Mouse (Mus musculus) CH12.LX (cell line): ENCODE measurements around the gene Frmd4a. TPM values are rescaled to one million over a fixed set of nuclear protein-coding genes. Genes with fewer than 3 reads are reported as not detected.

Source experiments
- DNase-seq: peaks from one replicate; pipeline ENCODE4 v3.0.0-alpha.2; 2013; ENCODE audit errors: extremely low read depth
- H3K27ac ChIP-seq: 2 replicates; pipeline ENCODE4 v1.5.1; 2012; ENCODE audit warnings: low read depth, mild to moderate bottlenecking, control low read depth, moderate library complexity; ENCODE audit not compliant: insufficient read depth
- H3K27me3 ChIP-seq: replicated peaks from 2 replicates; pipeline ENCODE3; 2012; ENCODE audit warnings: inconsistent platforms
- H3K36me3 ChIP-seq, 2 experiments: replicated peaks in 1 of 2; 2 replicates each; pipeline versions ENCODE3 to v1.6.1; 2012; ENCODE audit warnings: inconsistent platforms in 1 of 2, low read length in 1 of 2, mild to moderate bottlenecking in 1 of 2, mixed read lengths in 1 of 2, moderate library complexity in 1 of 2; ENCODE audit not compliant: control insufficient read depth in 1 of 2, insufficient read depth in 1 of 2
- H3K4me1 ChIP-seq, 2 experiments: 2 replicates each; pipeline ENCODE4 v1.6.1; 2012; ENCODE audit warnings: inconsistent platforms in 1 of 2, moderate library complexity in 1 of 2; ENCODE audit not compliant: insufficient read depth in 2 of 2, control insufficient read depth in 1 of 2
- H3K4me2 ChIP-seq: 2 replicates; pipeline ENCODE4 v1.6.1; 2012; ENCODE audit warnings: low read depth, mild to moderate bottlenecking, control low read depth; ENCODE audit not compliant: poor library complexity, insufficient read depth, severe bottlenecking
- H3K4me3 ChIP-seq, 3 experiments: fragments of 150-350 bp in 1 of 3; sonication (generic) in 1 of 3; replicated peaks in 1 of 3; 2 replicates each; pipeline versions ENCODE3 to v1.5.1; 2011 to 2012; ENCODE audit warnings: low read depth in 2 of 3, low read length in 2 of 3, mild to moderate bottlenecking in 2 of 3, moderate library complexity in 2 of 3, control low read depth in 1 of 3, improper control_type of control experiment in 1 of 3, inconsistent platforms in 1 of 3, mixed read lengths in 1 of 3; ENCODE audit not compliant: poor library complexity in 1 of 3
- H3K79me2 ChIP-seq: replicated peaks from 2 replicates; pipeline ENCODE4 v1.6.1; 2012; ENCODE audit warnings: mild to moderate bottlenecking, moderate library complexity; ENCODE audit not compliant: control insufficient read depth, poor library complexity, insufficient read depth, severe bottlenecking; ENCODE audit errors: extremely low read depth
- H3K9ac ChIP-seq: 2 replicates; pipeline ENCODE4 v1.6.1; 2012; ENCODE audit warnings: low read depth, mild to moderate bottlenecking, control low read depth, moderate library complexity; ENCODE audit not compliant: insufficient read depth
- H3K9me3 ChIP-seq: replicated peaks from 2 replicates; pipeline ENCODE3; 2012; ENCODE audit warnings: low read length, inconsistent platforms, mixed read lengths
- BHLHE40 ChIP-seq: IDR thresholded peaks from 2 replicates; pipeline ENCODE4 v1.6.1; 2011; ENCODE audit warnings: mild to moderate bottlenecking, low read depth, low read length, improper control_type of control experiment
- CHD2 ChIP-seq: IDR thresholded peaks from 2 replicates; pipeline ENCODE4 v1.6.1; 2011; ENCODE audit warnings: low read length, improper control_type of control experiment
- ELF1 ChIP-seq: IDR thresholded peaks from 2 replicates; pipeline ENCODE4 v1.6.1; 2014; ENCODE audit warnings: low read depth, mild to moderate bottlenecking, inconsistent platforms, low read length, improper control_type of control experiment
- ETS1 ChIP-seq: conservative IDR thresholded peaks from 2 replicates; pipeline ENCODE4 v1.6.1; 2012; ENCODE audit warnings: low read depth, mild to moderate bottlenecking, inconsistent platforms, low read length, improper control_type of control experiment, moderate library complexity
- HCFC1 ChIP-seq: IDR thresholded peaks from 2 replicates; pipeline ENCODE4 v1.6.1; 2012; ENCODE audit warnings: low read depth, mild to moderate bottlenecking, inconsistent platforms, low read length, improper control_type of control experiment
- IRF4 ChIP-seq: IDR thresholded peaks from 2 replicates; pipeline ENCODE4 v1.6.1; 2014; ENCODE audit warnings: low read depth, mild to moderate bottlenecking, inconsistent platforms, low read length, improper control_type of control experiment
- JUND ChIP-seq: conservative IDR thresholded peaks from 2 replicates; pipeline ENCODE4 v1.6.1; 2011; ENCODE audit warnings: low read depth, low read length, improper control_type of control experiment
- KAT2A ChIP-seq: IDR thresholded peaks from 2 replicates; pipeline ENCODE4 v1.6.1; 2012; ENCODE audit warnings: low read length, improper control_type of control experiment, inconsistent platforms; ENCODE audit not compliant: insufficient replicate concordance
- MAFK ChIP-seq: IDR thresholded peaks from 2 replicates; pipeline ENCODE4 v1.6.1; 2011; ENCODE audit warnings: low read length, improper control_type of control experiment; ENCODE audit not compliant: insufficient replicate concordance
- MAX ChIP-seq: IDR thresholded peaks from 2 replicates; pipeline ENCODE4 v1.6.1; 2011; ENCODE audit warnings: low read length, improper control_type of control experiment
- MAZ ChIP-seq: IDR thresholded peaks from 2 replicates; pipeline ENCODE4 v1.6.1; 2012; ENCODE audit warnings: low read depth, mild to moderate bottlenecking, inconsistent platforms, low read length, improper control_type of control experiment, moderate library complexity
- MEF2A ChIP-seq: IDR thresholded peaks from 2 replicates; pipeline ENCODE4 v1.6.1; 2014; ENCODE audit warnings: low read depth, mild to moderate bottlenecking, inconsistent platforms, low read length, improper control_type of control experiment, borderline replicate concordance
- MXI1 ChIP-seq: IDR thresholded peaks from 2 replicates; pipeline ENCODE4 v1.6.1; 2011; ENCODE audit warnings: mild to moderate bottlenecking, low read depth, low read length, improper control_type of control experiment
- MYC ChIP-seq: IDR thresholded peaks from 2 replicates; pipeline ENCODE4 v1.6.1; 2011; ENCODE audit warnings: low read depth, mild to moderate bottlenecking, improper control_type of control experiment, low read length
- NELFE ChIP-seq: IDR thresholded peaks from 2 replicates; pipeline ENCODE4 v1.6.1; 2011; ENCODE audit warnings: low read depth, low read length, improper control_type of control experiment
- RAD21 ChIP-seq: IDR thresholded peaks from 2 replicates; pipeline ENCODE4 v1.6.1; 2011; ENCODE audit warnings: low read depth, mild to moderate bottlenecking, low read length, improper control_type of control experiment, moderate library complexity
- RCOR1 ChIP-seq: conservative IDR thresholded peaks from 2 replicates; pipeline ENCODE4 v1.6.1; 2012; ENCODE audit warnings: low read depth, mild to moderate bottlenecking, inconsistent platforms, low read length, improper control_type of control experiment
- SMC3 ChIP-seq: IDR thresholded peaks from 2 replicates; pipeline ENCODE4 v1.6.1; 2011; ENCODE audit warnings: low read depth, low read length, improper control_type of control experiment
- TBP ChIP-seq: conservative IDR thresholded peaks from 2 replicates; pipeline ENCODE4 v1.6.1; 2011; ENCODE audit warnings: low read depth, low read length, improper control_type of control experiment
- USF1 ChIP-seq: IDR thresholded peaks from 2 replicates; pipeline ENCODE4 v1.6.1; 2014; ENCODE audit warnings: low read depth, mild to moderate bottlenecking, inconsistent platforms, low read length, improper control_type of control experiment
- USF2 ChIP-seq: conservative IDR thresholded peaks from 2 replicates; pipeline ENCODE4 v1.6.1; 2011; ENCODE audit warnings: low read depth, low read length, improper control_type of control experiment
- ZC3H11A ChIP-seq: IDR thresholded peaks from 2 replicates; pipeline ENCODE4 v1.6.1; 2012; ENCODE audit warnings: low read depth, mild to moderate bottlenecking, inconsistent platforms, low read length, improper control_type of control experiment
- ZKSCAN1 ChIP-seq: IDR thresholded peaks from 2 replicates; pipeline ENCODE4 v1.6.1; 2012; ENCODE audit warnings: low read depth, inconsistent platforms, low read length, improper control_type of control experiment, borderline replicate concordance
- ZMIZ1 ChIP-seq: IDR thresholded peaks from 2 replicates; pipeline ENCODE4 v1.6.1; 2012; ENCODE audit warnings: low read depth, mild to moderate bottlenecking, inconsistent platforms, low read length, improper control_type of control experiment
- dilution Hi-C: fragments of 300-500 bp; cut with MboI; formaldehyde crosslinking; loops from 2 replicates; pipeline ENCODE4 v1.14.3; 2020; ENCODE audit warnings: low sequenced_read_pairs; ENCODE audit not compliant: extremely low pct_unique_long_range_greater_than_20kb, extremely low pct_ligation_motif_present
- in situ Hi-C: fragments of 300-500 bp; cut with MboI; formaldehyde crosslinking; loops from 3 replicates; pipeline ENCODE4 v1.14.3; 2019; ENCODE audit warnings: low sequenced_read_pairs, low pct_ligation_motif_present, low pct_unique_long_range_greater_than_20kb, mixed read lengths
- polyA plus RNA-seq: library from polyadenylated mRNA; unstranded; fragments of >175 nt; gene quantifications from 2 replicates; pipeline ENCODE4 v1.2.1, GENCODE M21; 2012; ENCODE audit warnings: low read depth; ENCODE audit not compliant: insufficient read length
- total RNA-seq, 2 experiments: library from RNA; depleted of rRNA; stranded (reverse); fragments of 300-350 nt in 1 of 2; fragments of >200 nt in 1 of 2; gene quantifications; 2 replicates each; pipeline ENCODE4 v1.2.3; 2012 to 2014

Frmd4a gene
- total and polyA plus RNA-seq, 3 experiments, result 0.13 to 2.0 (median 0.32) TPM

- no peaks in the 10 kb centered on the region for H3K36me3 ChIP-seq
- dilution Hi-C loops, result no loop called here
Observed at GRCm38 (mm10) chr2:4380926-4381325, 363.4 kb downstream of the Frmd4a start.

DNA sequence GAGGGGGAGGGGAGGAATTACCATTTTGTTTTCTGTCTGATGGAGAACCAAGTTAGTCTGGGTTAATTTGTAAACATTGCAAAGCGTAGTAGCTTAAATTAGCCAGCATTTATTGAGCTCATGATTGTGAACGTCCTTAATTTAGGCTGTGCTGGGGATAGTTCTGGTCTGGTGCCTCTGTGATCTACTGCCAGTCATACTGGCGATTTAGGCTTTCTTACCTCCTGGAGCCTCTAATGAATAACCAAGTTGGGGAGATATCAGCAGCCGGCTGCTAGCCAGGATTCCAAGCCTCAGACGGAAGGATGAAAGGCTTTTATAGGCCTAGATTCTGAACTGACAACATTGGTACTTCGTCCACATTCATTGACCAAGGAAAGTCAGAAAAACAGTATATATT, 369.0 kb downstream of the Frmd4a start:
- Histone ChIP-seq H3K36me3 (no peaks in the 10 kb centered on the region), H3K79me2 (no peaks in the 10 kb centered on the region), H3K4me1 (peaks cover 0 to 8% of the 10 kb centered on the region in 2 experiments; a peak in 2 of 4 replicates), H3K4me3 (no peak overlapping the region), H3K4me2 (no peak overlapping the region), H3K9me3 (no peaks in the 10 kb centered on the region), H3K9ac (no peak overlapping the region), H3K27ac (no peak overlapping the region), H3K27me3 (no peaks in the 10 kb centered on the region)
- no peak for DNase-seq
- dilution Hi-C loops (no loop called here), in situ Hi-C loops (no loop called here)
- no peak for TF ChIP-seq NELFE

More at GRCm38 (mm10) chr2:4380926-4381325, 363.4 kb downstream of the Frmd4a start:
- no peaks in the 10 kb centered on the region for H3K27me3 ChIP-seq
- TF ChIP-seq USF2 (0 out of 2 replicates have a peak, but pooled peaks have one; percentile 22), MXI1 (no peak), MYC (0 out of 2 replicates have a peak, but pooled peaks have one; percentile 27), KAT2A (no peak), MEF2A (peak; percentile 44; the same call in 1 of the 2 replicates), ETS1 (peak; percentile 72), BHLHE40 (peak; percentile 73), SMC3 (no peak), JUND (peak; percentile 43), HCFC1 (no peak), IRF4 (peak; percentile 72), MAX (0 out of 2 replicates have a peak, but pooled peaks have one; percentile 25), USF1 (peak; percentile 11; the same call in 1 of the 2 replicates)
- no peaks in the 10 kb centered on the region for H3K9me3 ChIP-seq
- H3K9ac ChIP-seq, result no peak overlapping the region
- H3K4me2 ChIP-seq, result no peak overlapping the region
- H3K79me2 ChIP-seq, result no peaks in the 10 kb centered on the region
- no peak overlapping the region for H3K4me3 ChIP-seq
- in situ Hi-C loops, result no loop called here
- peak; percentile 61 for DNase-seq
- H3K27ac ChIP-seq, result no peak overlapping the region
- peaks cover 11 to 33% of the 10 kb centered on the region in 2 experiments for H3K4me1 ChIP-seq

GRCm38 (mm10) chr2:4389330-4389729, 371.8 kb downstream of the Frmd4a start:
- DNase-seq, result no peak
- dilution Hi-C loops, result no loop called here
- TF ChIP-seq ZMIZ1, result no peak
- no peak for TF ChIP-seq ELF1
- TF ChIP-seq CHD2, result no peak
- no peak for TF ChIP-seq ZKSCAN1
- TF ChIP-seq MAZ, result no peak
- no peak for TF ChIP-seq MAFK
- no peak for TF ChIP-seq RCOR1
- no peak for TF ChIP-seq SMC3
- no peak for TF ChIP-seq MXI1
- no peak for TF ChIP-seq RAD21
- TF ChIP-seq TBP, result no peak
- no peak for TF ChIP-seq ZC3H11A
- TF ChIP-seq, all 38 proteins: peak for 0
- peak overlapping the region in 1 of 3 experiments; percentile 8 for H3K4me3 ChIP-seq
- H3K4me1 ChIP-seq, result peaks cover 0 to 7% of the 10 kb centered on the region in 2 experiments; a peak in 2 of 4 replicates
- peaks cover 2% of the 10 kb centered on the region for H3K9me3 ChIP-seq
- no peak overlapping the region for H3K9ac ChIP-seq
- peak overlapping the region; percentile 58 for H3K4me2 ChIP-seq
- no peak overlapping the region for H3K27ac ChIP-seq
- in situ Hi-C loops, result no loop called here
- H3K36me3 ChIP-seq, result no peaks in the 10 kb centered on the region
- H3K27me3 ChIP-seq, result no peaks in the 10 kb centered on the region
- no peaks in the 10 kb centered on the region for H3K79me2 ChIP-seq
